Mouse (Mus musculus) urinary bladder, adult 18-20 months (tissue): ENCODE measurements around the gene Hrct1.

Experiments used
- DNase-seq, 2 experiments: peaks; one replicate each; pipeline ENCODE4 v3.0.0; 2022; ENCODE audit warnings: low spot score in 2 of 2, mixed read lengths in 2 of 2

Gene Hrct1

DNA sequence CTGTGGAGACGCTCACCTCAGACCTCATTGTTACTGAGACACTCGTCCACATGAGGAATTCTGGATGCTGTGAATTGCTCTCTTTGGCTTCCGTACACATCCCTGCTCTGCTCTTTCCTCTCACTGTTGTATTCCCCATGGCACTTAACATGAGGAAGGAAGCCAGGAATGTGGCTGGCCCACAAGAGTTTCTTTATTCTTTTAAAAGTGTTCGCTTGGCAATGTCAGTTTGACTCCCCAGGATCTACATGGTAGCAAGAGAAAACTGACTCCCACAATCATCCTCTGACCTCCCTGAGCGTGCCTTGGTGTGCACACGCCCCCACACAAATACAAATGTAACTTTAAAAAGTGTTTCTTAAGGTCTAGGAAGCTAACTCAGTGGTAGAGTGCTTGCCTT lies 44.6 kb downstream of the Hrct1 start:
- no peak for DNase-seq

DNA sequence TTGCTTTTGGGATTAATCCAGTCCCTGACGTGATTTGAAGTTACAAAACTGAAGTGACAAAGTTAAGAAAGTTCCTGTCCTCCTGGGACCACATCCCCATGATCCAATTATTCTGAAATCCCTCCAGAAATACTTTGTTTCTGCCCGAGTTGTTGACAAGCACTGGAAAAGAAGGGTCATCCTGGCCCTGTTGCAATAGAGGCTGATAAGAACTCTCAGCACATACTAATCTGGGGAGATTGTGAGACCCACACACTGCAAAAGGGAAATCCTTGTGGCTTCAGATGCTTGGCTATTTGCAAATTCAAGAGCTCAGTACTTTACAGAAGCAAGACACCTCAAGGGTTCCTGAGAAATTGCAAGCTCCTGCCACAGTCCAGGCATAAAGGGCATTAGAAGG lies 45.3 kb downstream of the Hrct1 start:
- DNase-seq = no peak
